Mouse (Mus musculus): ENCODE data around the gene Aatk. TPM values are rescaled to one million over a fixed set of nuclear protein-coding genes. Genes with fewer than 3 reads are reported as not detected.

Gene Aatk
- 1.2 and 2.2 TPM in 2 replicates for total RNA-seq (2012; rRNA removed)

DNA sequence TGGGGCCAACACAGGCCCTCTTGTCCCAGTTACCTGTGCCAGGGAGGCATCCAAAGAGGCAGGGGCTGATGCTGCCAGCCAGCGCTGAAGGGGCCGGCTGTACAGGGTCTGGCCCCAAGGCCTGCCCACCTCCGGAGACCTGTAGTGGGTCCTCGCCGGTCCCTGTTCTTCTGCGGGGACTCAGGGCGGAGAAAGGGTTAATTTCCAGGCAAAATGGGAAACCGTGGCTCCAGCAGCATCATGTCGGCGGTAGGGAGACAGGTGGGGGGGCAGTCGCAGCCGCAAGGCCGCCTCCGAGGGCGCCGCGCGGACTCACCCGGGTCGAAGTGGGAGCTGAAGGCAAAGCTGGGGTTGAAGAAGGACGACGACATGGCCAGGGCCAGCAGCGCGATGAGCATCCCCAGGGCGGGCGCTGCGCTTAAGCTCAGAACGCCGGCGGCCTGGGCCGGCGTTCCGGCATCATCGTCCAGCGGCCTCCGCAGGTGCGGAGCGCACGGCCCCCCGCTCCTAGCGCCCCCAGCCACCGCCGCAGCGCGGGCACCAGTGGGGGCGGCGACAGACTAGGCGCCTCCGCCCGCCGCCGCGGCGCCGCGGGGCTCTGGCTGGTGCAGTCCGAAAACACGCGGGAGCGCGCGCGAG is at the start of gene Aatk:
Gene Aatk (minus strand): TSS at position 615 of the 639 bp plus-strand sequence.
- TF ChIP-seq HCFC1 (IDR thresholded peaks at IDR 0.05; ENCODE audit: borderline replicate concordance, insufficient read depth, low read length) (no peak), ZNF384 (IDR thresholded peaks at IDR 0.05; ENCODE audit: low read depth, low read length) (no peak), CHD2 (IDR thresholded peaks at IDR 0.05; ENCODE audit: low read depth, low read length) (no peak), MAFK (IDR thresholded peaks at IDR 0.05; ENCODE audit: insufficient read depth, low read depth, low read length) (no peak), ZC3H11A (IDR thresholded peaks at IDR 0.05; ENCODE audit: borderline replicate concordance, low read depth, low read length) (no peak)
- H3K9me3 ChIP-seq (ENCODE audit: control insufficient read depth, insufficient read depth, low read depth, low read length), result no peaks in the 10 kb centered on the region
- H3K9ac ChIP-seq (ENCODE audit: insufficient read depth, low read depth, low read length, poor library complexity, severe bottlenecking), result peak within 1 kb of the TSS; percentile 66
- H3K4me3 ChIP-seq (ENCODE audit: insufficient read depth in 1 of 2, low read depth in 1 of 2, low read length in 2 of 2, poor library complexity in 1 of 2, severe bottlenecking in 1 of 2), result peak within 1 kb of the TSS; percentile 61 to 76
- H3K27ac ChIP-seq (ENCODE audit: insufficient read depth, low read depth, low read length, poor library complexity, severe bottlenecking), result no peak within 1 kb of the TSS
- H3K36me3 ChIP-seq (ENCODE audit: control insufficient read depth, insufficient read depth, low read length, poor library complexity, severe bottlenecking), result no peaks in the 10 kb centered on the region
- in situ Hi-C loops (cut with MboI; ENCODE audit: low sequenced_read_pairs in 2 of 2, unreplicated experiment in 2 of 2), result no loop called here
- peaks cover 1 to 13% of the 10 kb centered on the region in 2 experiments; a peak in 2 of 4 replicates for H3K4me1 ChIP-seq (ENCODE audit: control insufficient read depth in 2 of 2, insufficient read depth in 2 of 2, low read length in 2 of 2, poor library complexity in 1 of 2)
- no peak for DNase-seq (ENCODE audit: low read depth, low spot score)

DNA sequence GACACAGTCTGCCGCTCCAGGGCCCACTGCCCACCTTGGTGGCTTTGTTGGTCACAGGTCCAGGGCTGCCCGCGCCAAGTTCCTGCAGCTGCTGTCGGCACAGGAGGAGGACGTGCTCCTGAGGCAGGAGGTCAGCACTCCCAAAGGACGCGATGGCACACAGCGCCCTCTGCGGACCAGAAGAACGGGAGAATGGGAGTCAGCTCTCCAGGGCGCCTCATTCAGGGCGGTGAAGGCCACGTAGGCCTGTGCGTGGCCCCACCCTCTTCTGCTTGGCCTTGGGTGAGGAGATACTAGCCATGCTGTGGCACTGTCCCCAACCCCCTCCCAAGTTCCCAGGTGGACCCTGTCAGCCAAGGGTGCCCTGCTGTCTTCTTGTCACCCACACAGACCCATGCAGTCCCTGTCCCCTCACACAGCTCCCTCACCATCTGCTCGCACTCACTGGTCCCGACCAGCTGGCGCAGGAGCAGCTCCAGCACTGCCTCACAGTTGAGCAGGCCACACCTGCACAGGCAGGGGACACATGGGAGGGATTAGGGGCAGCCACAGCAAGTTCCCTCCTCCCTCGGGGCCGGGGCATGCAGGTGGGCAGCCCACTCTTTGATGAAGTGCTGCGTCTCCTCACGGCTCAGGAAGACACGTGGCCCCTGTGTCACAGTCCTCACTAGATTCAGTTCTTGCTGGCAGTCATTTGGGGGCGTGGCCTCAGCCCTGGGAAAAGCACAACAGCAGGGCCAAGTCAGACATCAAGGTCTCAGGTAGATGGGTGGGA is 46.0 kb upstream of the Aatk start:
- Histone ChIP-seq H3K4me3 (ENCODE audit: insufficient read depth in 1 of 2, low read depth in 1 of 2, low read length in 2 of 2, poor library complexity in 1 of 2, severe bottlenecking in 1 of 2) (no peak overlapping the region), H3K27ac (ENCODE audit: insufficient read depth, low read depth, low read length, poor library complexity, severe bottlenecking) (no peak overlapping the region), H3K36me3 (ENCODE audit: control insufficient read depth, insufficient read depth, low read length, poor library complexity, severe bottlenecking) (peaks cover 38% of the 10 kb centered on the region; the same call in 1 of the 2 replicates), H3K9ac (ENCODE audit: insufficient read depth, low read depth, low read length, poor library complexity, severe bottlenecking) (no peak overlapping the region), H3K4me1 (ENCODE audit: control insufficient read depth in 2 of 2, insufficient read depth in 2 of 2, low read length in 2 of 2, poor library complexity in 1 of 2) (peaks cover 3 to 9% of the 10 kb centered on the region in 2 experiments; a peak in 2 of 4 replicates), H3K9me3 (ENCODE audit: control insufficient read depth, insufficient read depth, low read depth, low read length) (no peaks in the 10 kb centered on the region)
- DNase-seq (ENCODE audit: low read depth, low spot score), result no peak
- TF ChIP-seq HCFC1 (IDR thresholded peaks at IDR 0.05; ENCODE audit: borderline replicate concordance, insufficient read depth, low read length), result no peak
- TF ChIP-seq ZC3H11A (IDR thresholded peaks at IDR 0.05; ENCODE audit: borderline replicate concordance, low read depth, low read length), result no peak
- TF ChIP-seq MAFK (IDR thresholded peaks at IDR 0.05; ENCODE audit: insufficient read depth, low read depth, low read length), result no peak
- TF ChIP-seq ZNF384 (IDR thresholded peaks at IDR 0.05; ENCODE audit: low read depth, low read length), result no peak
- TF ChIP-seq CHD2 (IDR thresholded peaks at IDR 0.05; ENCODE audit: low read depth, low read length), result no peak
- in situ Hi-C loops (cut with MboI; ENCODE audit: low sequenced_read_pairs in 2 of 2, unreplicated experiment in 2 of 2), result no loop called here

DNA sequence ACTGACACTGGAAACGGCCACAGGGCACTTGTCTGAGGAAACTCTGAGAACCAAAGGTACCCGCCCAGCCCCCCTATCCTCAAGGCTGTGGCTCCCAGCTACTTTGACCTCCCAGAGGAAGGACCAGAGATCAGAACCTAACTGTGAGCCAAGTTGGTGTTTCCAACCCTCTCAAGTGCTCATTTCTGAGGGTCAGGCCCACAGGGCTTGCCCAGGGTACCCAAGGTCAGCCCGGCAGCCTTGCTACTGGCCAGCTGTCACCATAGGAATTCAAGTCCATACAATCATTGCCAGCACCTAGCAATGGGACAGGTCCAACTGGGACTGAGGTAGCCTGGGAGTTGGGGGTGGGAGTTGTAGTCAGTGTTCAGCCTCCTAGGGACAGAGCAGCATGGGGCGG is 43.7 kb upstream of the Aatk start:
- peaks cover 37% of the 10 kb centered on the region; the same call in 1 of the 2 replicates for H3K36me3 ChIP-seq (ENCODE audit: control insufficient read depth, insufficient read depth, low read length, poor library complexity, severe bottlenecking)
- no peak overlapping the region for H3K27ac ChIP-seq (ENCODE audit: insufficient read depth, low read depth, low read length, poor library complexity, severe bottlenecking)
- TF ChIP-seq CHD2 (IDR thresholded peaks at IDR 0.05; ENCODE audit: low read depth, low read length) (no peak), ZC3H11A (IDR thresholded peaks at IDR 0.05; ENCODE audit: borderline replicate concordance, low read depth, low read length) (no peak), MAFK (IDR thresholded peaks at IDR 0.05; ENCODE audit: insufficient read depth, low read depth, low read length) (no peak), HCFC1 (IDR thresholded peaks at IDR 0.05; ENCODE audit: borderline replicate concordance, insufficient read depth, low read length) (no peak), ZNF384 (IDR thresholded peaks at IDR 0.05; ENCODE audit: low read depth, low read length) (no peak)
- H3K4me1 ChIP-seq (ENCODE audit: control insufficient read depth in 2 of 2, insufficient read depth in 2 of 2, low read length in 2 of 2, poor library complexity in 1 of 2), result peaks cover 4 to 10% of the 10 kb centered on the region in 2 experiments; a peak in 2 of 4 replicates
- no peak overlapping the region for H3K9ac ChIP-seq (ENCODE audit: insufficient read depth, low read depth, low read length, poor library complexity, severe bottlenecking)
- no peak for DNase-seq (ENCODE audit: low read depth, low spot score)
- no peaks in the 10 kb centered on the region for H3K9me3 ChIP-seq (ENCODE audit: control insufficient read depth, insufficient read depth, low read depth, low read length)
- in situ Hi-C loops (cut with MboI; ENCODE audit: low sequenced_read_pairs in 2 of 2, unreplicated experiment in 2 of 2), result no loop called here
- no peak overlapping the region for H3K4me3 ChIP-seq (ENCODE audit: insufficient read depth in 1 of 2, low read depth in 1 of 2, low read length in 2 of 2, poor library complexity in 1 of 2, severe bottlenecking in 1 of 2)

DNA sequence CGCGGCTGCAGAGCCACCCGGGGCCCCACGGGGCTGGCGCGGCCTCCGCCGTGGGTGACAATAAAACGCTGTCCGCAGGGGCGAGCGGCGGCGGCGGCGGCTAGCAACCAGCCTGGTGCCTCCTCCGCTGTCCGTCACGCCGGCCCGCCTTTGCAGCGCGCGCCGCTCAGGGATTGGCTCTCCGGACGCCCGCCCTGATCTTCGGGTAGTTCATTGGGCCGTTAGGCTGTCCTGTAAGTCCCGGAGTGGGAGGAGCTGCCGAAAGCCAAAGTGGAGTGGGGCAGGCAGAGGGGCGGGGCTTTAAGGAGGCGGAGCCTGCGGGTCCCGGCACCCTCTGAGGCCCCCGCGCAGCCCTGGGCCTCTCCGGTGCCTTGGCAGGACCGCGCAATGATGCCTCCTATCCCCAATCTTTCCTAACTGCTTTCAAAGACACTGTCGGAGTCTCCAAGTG is 39.8 kb upstream of the Aatk start, which contains the start of gene Cep131:
Gene Cep131 (minus strand): TSS at position 126 of the 451 bp plus-strand sequence.
- in situ Hi-C loops (cut with MboI; ENCODE audit: low sequenced_read_pairs in 2 of 2, unreplicated experiment in 2 of 2), result no loop called here
- peak within 1 kb of the TSS; percentile 88 to 94 for H3K4me3 ChIP-seq (ENCODE audit: insufficient read depth in 1 of 2, low read depth in 1 of 2, low read length in 2 of 2, poor library complexity in 1 of 2, severe bottlenecking in 1 of 2)
- H3K4me1 ChIP-seq (ENCODE audit: control insufficient read depth in 2 of 2, insufficient read depth in 2 of 2, low read length in 2 of 2, poor library complexity in 1 of 2), result peaks cover 4 to 11% of the 10 kb centered on the region in 2 experiments; a peak in 3 of 4 replicates
- H3K27ac ChIP-seq (ENCODE audit: insufficient read depth, low read depth, low read length, poor library complexity, severe bottlenecking), result no peak within 1 kb of the TSS
- DNase-seq (ENCODE audit: low read depth, low spot score), result peak; percentile 96
- TF ChIP-seq MAFK (IDR thresholded peaks at IDR 0.05; ENCODE audit: insufficient read depth, low read depth, low read length) (no peak), CHD2 (IDR thresholded peaks at IDR 0.05; ENCODE audit: low read depth, low read length) (peak; percentile 86)
- peaks cover 14% of the 10 kb centered on the region; the same call in 1 of the 2 replicates for H3K36me3 ChIP-seq (ENCODE audit: control insufficient read depth, insufficient read depth, low read length, poor library complexity, severe bottlenecking)
- peak within 1 kb of the TSS; percentile 88 for H3K9ac ChIP-seq (ENCODE audit: insufficient read depth, low read depth, low read length, poor library complexity, severe bottlenecking)
- H3K9me3 ChIP-seq (ENCODE audit: control insufficient read depth, insufficient read depth, low read depth, low read length), result no peaks in the 10 kb centered on the region

Measured in ES-E14 (cell line).